Mouse (Mus musculus): ENCODE results near the gene Vps37d.

Vps37d gene

DNA sequence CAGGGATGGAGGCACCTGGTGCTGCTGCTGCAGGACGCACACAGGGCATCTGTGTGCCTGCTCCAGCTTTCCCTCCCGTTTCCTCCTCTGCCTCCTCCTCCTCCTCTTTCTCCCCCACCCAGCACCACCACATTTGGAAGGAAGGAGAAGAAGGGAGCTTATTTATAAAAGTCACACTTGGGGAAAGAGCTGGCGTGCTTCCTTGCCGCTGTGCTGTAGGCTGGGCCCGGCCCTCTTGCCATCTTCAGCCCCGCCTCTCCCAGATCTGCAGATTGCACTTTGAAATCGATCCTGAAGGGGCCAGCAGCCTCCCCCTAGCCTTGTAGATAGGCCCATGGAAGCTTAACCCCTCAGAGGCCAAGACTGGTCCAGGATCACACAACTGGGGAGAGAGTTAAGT is 52.2 kb downstream of the Vps37d start:
- no peak for DNase-seq

GRCm38 (mm10) chr5:135024665-135025224 is 53.3 kb downstream of the Vps37d start:
- DNase-seq: no peak

DNA sequence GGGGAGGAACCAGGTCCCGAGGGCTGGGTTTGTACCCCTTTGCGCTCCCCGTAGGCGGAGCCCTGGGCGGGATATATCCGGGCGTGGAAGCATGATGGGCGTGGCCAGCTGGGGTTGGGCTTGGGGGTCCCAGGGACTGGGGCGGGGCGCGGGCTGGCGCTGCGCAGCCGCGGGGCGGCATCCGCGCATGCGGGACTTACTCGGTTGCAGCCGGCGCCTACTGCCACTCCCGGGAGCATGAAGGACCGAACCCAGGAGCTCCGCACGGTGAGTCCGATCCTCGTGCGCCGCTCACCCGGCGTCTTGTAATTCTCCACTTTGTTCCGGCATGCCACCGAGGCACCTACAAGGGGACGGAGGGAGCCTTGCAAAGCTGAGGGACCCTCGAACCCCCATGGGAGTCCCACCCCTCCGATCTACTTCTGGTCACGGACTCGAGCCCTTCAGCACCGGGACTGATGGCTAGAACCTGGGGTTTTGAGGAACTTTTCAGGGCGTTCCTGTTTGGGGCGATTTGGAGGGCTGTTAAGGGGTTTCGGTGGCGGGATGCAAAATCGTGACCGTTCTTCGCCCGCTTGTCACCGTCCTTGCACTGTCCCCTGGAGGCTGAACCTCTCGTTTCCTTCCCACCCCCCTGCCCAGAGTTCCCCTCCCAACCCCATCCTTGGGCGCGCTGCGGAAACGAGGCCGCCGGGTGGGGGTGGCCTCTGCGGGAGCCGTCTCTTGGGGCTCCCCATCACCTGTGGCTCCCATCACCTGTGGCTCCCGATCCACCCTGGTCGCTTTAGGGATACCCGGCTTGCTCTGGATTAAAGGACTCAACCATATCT is 54.5 kb downstream of the Vps37d start, which contains the start of gene Stx1a:
Gene Stx1a, plus strand, starts transcription at position 139 of the 830 bp plus-strand sequence.
- peak; percentile 80 for DNase-seq
